14 mouse cellular contexts compared by ENCODE assay signal in genomic region chr11:78215709-78216317, GRCm38 (mm10). TPM values are rescaled to one million over a fixed set of nuclear protein-coding genes. Genes with fewer than 3 reads are reported as not detected.
DNase-seq lines count a peak whose midpoint lies in the region; ATAC-seq and TF ChIP-seq lines count a peak whose summit lies in the region.
"Had no signal": no experiment of that assay in that cellular context is flagged by ENCODE, and none has a peak within 500 bp of the region (broad histone marks: within the 10 kb centered on the region; RNA-seq: fewer than 3 reads in every experiment).

No protein-coding gene starts in this region.

- peak; percentile 20 for DNase-seq in cerebellum, adult 11-12 months
- no peak for DNase-seq in cerebellum, postnatal 4 days (ENCODE audit: low spot score in 2 of 2)
- no peak for DNase-seq in left cerebral cortex, adult 2 months (ENCODE audit: extremely low spot score in 1 of 2, low spot score in 2 of 2)
- DNase-seq in left cerebral cortex, adult 8-10 months (ENCODE audit: low spot score in 2 of 2): no peak
- DNase-seq in telencephalon, adult 2 months (ENCODE audit: low read depth, low spot score): peak; percentile 16
- no peak for DNase-seq in c-Kit-positive CD71-positive TER-119-positive erythroid progenitor cells, embryonic 14.5 days (ENCODE audit: low spot score)
- no peak for DNase-seq in forebrain, embryonic 14.5 days (ENCODE audit: low spot score)
- DNase-seq: adrenal gland, postnatal 10 days; heart, adult 18-20 months; spleen, adult 18-20 months had no signal

- TF ChIP-seq CTCF in left cerebral cortex, adult 2 months (IDR thresholded peaks at IDR 0.05): no peak
- no peak for TF ChIP-seq CTCF in bone marrow, adult 2 months (IDR thresholded peaks at IDR 0.05; ENCODE audit: control insufficient read depth, insufficient read depth, low read length)

- H3K9ac ChIP-seq in forebrain, embryonic 14.5 days (ENCODE audit: low read length): no peak overlapping the region
- H3K9ac ChIP-seq: limb, embryonic 15.5 days; lung, embryonic 15.5 days had no signal

- intact Hi-C loops in left cerebral cortex, adult 2 months (cut with DNase I): no loop called here

- peaks cover 2% of the 10 kb centered on the region for H3K4me1 ChIP-seq in bone marrow, adult 2 months (ENCODE audit: control insufficient read depth, insufficient read depth, low read length)
- no peaks in the 10 kb centered on the region for H3K4me1 ChIP-seq in forebrain, embryonic 14.5 days (ENCODE audit: control insufficient read depth, insufficient read depth, low read length)
- H3K4me1 ChIP-seq: limb, embryonic 15.5 days; lung, embryonic 15.5 days; midbrain, embryonic 10.5 days had no signal

- no peak overlapping the region for H3K4me2 ChIP-seq in forebrain, embryonic 14.5 days (ENCODE audit: low read length)
- H3K4me2 ChIP-seq: limb, embryonic 15.5 days; lung, embryonic 15.5 days had no signal

- H3K36me3 ChIP-seq in forebrain, embryonic 14.5 days (ENCODE audit: control insufficient read depth, insufficient read depth, low read length): peaks cover 98% of the 10 kb centered on the region

- no peak for ATAC-seq in forebrain, embryonic 14.5 days

- TF ChIP-seq POLR2A in bone marrow, adult 2 months (IDR thresholded peaks at IDR 0.05; ENCODE audit: borderline replicate concordance, control insufficient read depth, low read depth, low read length): no peak

- 80% methylated on average over 11 of the region's 11 CpGs for WGBS in bone marrow, adult 2 months
- WGBS in forebrain, embryonic 14.5 days: 94% methylated on average over 11 of the region's 11 CpGs

- no peaks in the 10 kb centered on the region for H3K9me3 ChIP-seq in forebrain, embryonic 14.5 days (replicated peaks; ENCODE audit: control insufficient read depth, low read length)
- H3K9me3 ChIP-seq: limb, embryonic 15.5 days; lung, embryonic 15.5 days; midbrain, embryonic 10.5 days had no signal

- H3K27ac ChIP-seq in left cerebral cortex, adult 2 months: peak overlapping the region; percentile 47
- H3K27ac ChIP-seq in bone marrow, adult 2 months (ENCODE audit: control insufficient read depth, insufficient read depth, low read depth, low read length, poor library complexity): peak overlapping the region; percentile 22; the same call in 1 of the 2 replicates
- no peak overlapping the region for H3K27ac ChIP-seq in forebrain, embryonic 14.5 days (ENCODE audit: low read depth, low read length)
- H3K27ac ChIP-seq: limb, embryonic 15.5 days; lung, embryonic 15.5 days; midbrain, embryonic 10.5 days had no signal

- no peaks in the 10 kb centered on the region for H3K27me3 ChIP-seq in forebrain, embryonic 14.5 days (replicated peaks; ENCODE audit: control insufficient read depth, insufficient read depth, low read length)
- H3K27me3 ChIP-seq: limb, embryonic 15.5 days; lung, embryonic 15.5 days had no signal

- H3K4me3 ChIP-seq in left cerebral cortex, adult 2 months: no peak overlapping the region
- H3K4me3 ChIP-seq in bone marrow, adult 2 months (replicated peaks; ENCODE audit: control insufficient read depth, low read depth, low read length): no peak overlapping the region
- no peak overlapping the region for H3K4me3 ChIP-seq in forebrain, embryonic 14.5 days (ENCODE audit: low read depth, low read length)
- H3K4me3 ChIP-seq: limb, embryonic 15.5 days; lung, embryonic 15.5 days; midbrain, embryonic 10.5 days had no signal

RNA-seq across cellular contexts. Expression of gene Proca1, which starts 22.6 kb away (rescaled TPM):
- 1 to 10 TPM; 4.7 to 7.7 TPM for total RNA-seq in left cerebral cortex, adult 2 months (2021)
- 1 to 10 TPM; 5.9 to 7.4 (median 6.8) TPM for total RNA-seq in left cerebral cortex, adult 8-10 months (2022)
- polyA plus RNA-seq in bone marrow, adult 2 months (2011; ENCODE audit: insufficient read depth, insufficient read length, low replicate concordance, missing spikeins): 2.6 and 3.3 TPM in 2 replicates
- polyA plus RNA-seq in forebrain, embryonic 14.5 days (2014; fragmentation: Nextera tagmentation; extraction: Ambion mirVana): 0.55 and 0.73 TPM in 2 replicates

RNA-seq across cellular contexts. Expression of gene Rab34, which starts 27.6 kb away (rescaled TPM):
- 10 to 100 TPM; 19.0 to 19.7 TPM for total RNA-seq in left cerebral cortex, adult 2 months (2021)
- total RNA-seq in left cerebral cortex, adult 8-10 months (2022): 10 to 100 TPM; 23.9 to 29.6 (median 26.2) TPM
- polyA plus RNA-seq in bone marrow, adult 2 months (2011; ENCODE audit: insufficient read depth, insufficient read length, low replicate concordance, missing spikeins): 5.2 and 8.6 TPM in 2 replicates
- polyA plus RNA-seq in forebrain, embryonic 14.5 days (2014; fragmentation: Nextera tagmentation; extraction: Ambion mirVana): 48.1 and 48.2 TPM in 2 replicates

RNA-seq across cellular contexts. Expression of gene Sdf2, which starts 29.7 kb away (rescaled TPM):
- total RNA-seq in left cerebral cortex, adult 2 months (2021): 10 to 100 TPM; 58.6 to 66.4 TPM
- 10 to 100 TPM; 54.1 to 66.1 (median 59.1) TPM for total RNA-seq in left cerebral cortex, adult 8-10 months (2022)
- polyA plus RNA-seq in bone marrow, adult 2 months (2011; ENCODE audit: insufficient read depth, insufficient read length, low replicate concordance, missing spikeins): 47.7 and 67.8 TPM in 2 replicates
- 82.4 and 90.2 TPM in 2 replicates for polyA plus RNA-seq in forebrain, embryonic 14.5 days (2014; fragmentation: Nextera tagmentation; extraction: Ambion mirVana)

RNA-seq across cellular contexts. Expression of gene Supt6, which starts 30.0 kb away (rescaled TPM):
- total RNA-seq in left cerebral cortex, adult 2 months (2021): 100 to 1,000 TPM; 100 to 107 TPM
- total RNA-seq in left cerebral cortex, adult 8-10 months (2022): 100 to 1,000 TPM in 2 of 4 experiments, 10 to 100 TPM in 2; 98.7 to 102 (median 100) TPM
- 15.1 and 30.7 TPM in 2 replicates for polyA plus RNA-seq in bone marrow, adult 2 months (2011; ENCODE audit: insufficient read depth, insufficient read length, low replicate concordance, missing spikeins)
- polyA plus RNA-seq in forebrain, embryonic 14.5 days (2014; fragmentation: Nextera tagmentation; extraction: Ambion mirVana): 17.7 and 21.7 TPM in 2 replicates

RNA-seq across cellular contexts. Expression of gene Rpl23a, which starts 32.4 kb away (rescaled TPM):
- total RNA-seq in left cerebral cortex, adult 2 months (2021): 100 to 1,000 TPM; 647 to 724 TPM
- 100 to 1,000 TPM; 678 to 790 (median 743) TPM for total RNA-seq in left cerebral cortex, adult 8-10 months (2022)
- 181 and 299 TPM in 2 replicates for polyA plus RNA-seq in bone marrow, adult 2 months (2011; ENCODE audit: insufficient read depth, insufficient read length, low replicate concordance, missing spikeins)
- polyA plus RNA-seq in forebrain, embryonic 14.5 days (2014; fragmentation: Nextera tagmentation; extraction: Ambion mirVana): 1,011 and 1,206 TPM in 2 replicates

Comparison
In these comparisons a context has a peak if more than half of its experiments do, and no peak if none do; other contexts are left out.
1. DNase-seq: peak in cerebellum, adult 11-12 months (single experiment) and telencephalon, adult 2 months (single experiment); none in cerebellum, postnatal 4 days (0 of 2), left cerebral cortex, adult 2 months (0 of 2), left cerebral cortex, adult 8-10 months (0 of 2), c-Kit-positive CD71-positive TER-119-positive erythroid progenitor cells, embryonic 14.5 days (single experiment) and forebrain, embryonic 14.5 days (single experiment).